Mouse (Mus musculus) forebrain, embryonic 11.5 days (tissue): ENCODE measurements around the gene Acsl6. TPM values are rescaled to one million over a fixed set of nuclear protein-coding genes. Genes with fewer than 3 reads are reported as not detected.

Experiments
- ATAC-seq: fragments of 200-750 bp; cut with Nextera tagmentation; replicated peaks from 2 replicates; pipeline ENCODE4 v1.8.0; 2017; ENCODE audit warnings: moderate TSS enrichment; ENCODE audit not compliant: low FRiP score
- DNase-seq: peaks from one replicate; pipeline ENCODE4 v3.0.0-alpha.2; 2017; ENCODE audit warnings: low spot score
- H3K27ac ChIP-seq: fragments of 300-500 bp; sonication (generic); 2 replicates; pipeline ENCODE4 v1.5.1; 2014; ENCODE audit warnings: low read depth, low read length
- H3K27me3 ChIP-seq: fragments of 300-500 bp; sonication (generic); 2 replicates; pipeline ENCODE4 v1.6.1; 2014; ENCODE audit warnings: mild to moderate bottlenecking, low read length, mixed read lengths; ENCODE audit not compliant: control insufficient read depth, insufficient read depth
- H3K36me3 ChIP-seq: fragments of 300-500 bp; sonication (generic); 2 replicates; pipeline ENCODE4 v1.6.1; 2014; ENCODE audit warnings: mild to moderate bottlenecking, low read length, moderate library complexity, mixed read lengths; ENCODE audit not compliant: control insufficient read depth, insufficient read depth
- H3K4me1 ChIP-seq: fragments of 300-500 bp; sonication (generic); replicated peaks from 2 replicates; pipeline ENCODE4 v1.6.1; 2014; ENCODE audit warnings: low read length, mixed read lengths; ENCODE audit not compliant: control insufficient read depth, insufficient read depth
- H3K4me2 ChIP-seq: fragments of 300-500 bp; sonication (generic); 2 replicates; pipeline ENCODE4 v1.6.1; 2014; ENCODE audit warnings: low read depth, mild to moderate bottlenecking, low read length, moderate library complexity, mixed read lengths; ENCODE audit not compliant: severe bottlenecking
- H3K4me3 ChIP-seq: fragments of 300-500 bp; sonication (generic); 2 replicates; pipeline ENCODE4 v1.5.1; 2014; ENCODE audit warnings: low read depth, low read length
- H3K9ac ChIP-seq: fragments of 300-500 bp; sonication (generic); 2 replicates; pipeline ENCODE4 v1.6.1; 2014; ENCODE audit warnings: low read length
- H3K9me3 ChIP-seq: fragments of 300-500 bp; sonication (generic); 2 replicates; pipeline ENCODE4 v1.6.1; 2016; ENCODE audit warnings: low read length, mixed read lengths; ENCODE audit not compliant: control insufficient read depth
- WGBS: fragments of 180-500 bp; shearing (Covaris S2); extraction: QIAGEN DNeasy Blood & Tissue Kit; methylation state at CpG from one replicate; pipeline ENCODE4 v1.1.7; 2014; 5-methylcytosine and 5-hydroxymethylcytosine counted together
- polyA plus RNA-seq: library from polyadenylated mRNA; unstranded; fragments of >200 nt; fragmentation: Nextera tagmentation; extraction: Ambion mirVana; gene quantifications from 2 replicates; pipeline ENCODE4 v1.2.1, GENCODE M21; 2014

Acsl6 gene
- polyA plus RNA-seq, 1 experiment from 2014 or later, result 17.9 TPM

GRCm38 (mm10) chr11:54313391-54314360 is 10.1 kb downstream of the Acsl6 start:
- Histone ChIP-seq H3K4me2 (no peak overlapping the region), H3K4me3 (no peak overlapping the region), H3K9me3 (no peaks in the 10 kb centered on the region), H3K36me3 (no peaks in the 10 kb centered on the region; the same call in 1 of the 2 replicates), H3K9ac (no peak overlapping the region), H3K4me1 (peaks cover 22% of the 10 kb centered on the region), H3K27ac (no peak overlapping the region), H3K27me3 (no peaks in the 10 kb centered on the region)
- no peak for DNase-seq
- ATAC-seq, result no peak
- WGBS, result 67% methylated on average over 7 of the region's 7 CpGs

DNA sequence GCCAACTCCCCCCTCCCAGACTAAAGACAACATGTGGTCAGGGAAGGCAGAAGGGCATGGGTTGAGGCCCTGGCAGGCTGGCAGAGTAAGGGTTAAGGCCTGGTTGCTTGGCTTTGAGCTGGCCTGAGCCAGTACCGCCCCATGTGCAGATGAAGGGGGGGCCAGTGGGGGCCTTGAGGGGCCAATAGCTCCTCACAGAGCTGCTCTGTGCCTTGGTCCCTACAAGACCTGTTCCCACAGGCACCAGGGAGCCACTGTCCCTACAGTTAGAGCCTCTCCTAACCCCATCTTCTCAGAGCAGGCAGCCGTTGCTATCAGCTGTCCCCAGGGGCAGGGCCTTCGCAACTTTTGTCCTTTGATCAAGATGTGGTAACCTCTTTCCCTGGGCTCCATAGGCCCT is 11.1 kb downstream of the Acsl6 start:
- H3K27me3 ChIP-seq, result no peaks in the 10 kb centered on the region
- no peaks in the 10 kb centered on the region for H3K9me3 ChIP-seq
- 13% methylated on average over 3 of the region's 3 CpGs for WGBS
- no peaks in the 10 kb centered on the region for H3K36me3 ChIP-seq
- H3K9ac ChIP-seq, result peak overlapping the region; percentile 27; the same call in 1 of the 2 replicates
- ATAC-seq, result peak; percentile 53; the same call in 1 of the 2 replicates
- H3K27ac ChIP-seq, result no peak overlapping the region
- H3K4me2 ChIP-seq, result no peak overlapping the region
- H3K4me1 ChIP-seq, result peaks cover 22% of the 10 kb centered on the region
- no peak overlapping the region for H3K4me3 ChIP-seq
- peak; percentile 61 for DNase-seq

DNA sequence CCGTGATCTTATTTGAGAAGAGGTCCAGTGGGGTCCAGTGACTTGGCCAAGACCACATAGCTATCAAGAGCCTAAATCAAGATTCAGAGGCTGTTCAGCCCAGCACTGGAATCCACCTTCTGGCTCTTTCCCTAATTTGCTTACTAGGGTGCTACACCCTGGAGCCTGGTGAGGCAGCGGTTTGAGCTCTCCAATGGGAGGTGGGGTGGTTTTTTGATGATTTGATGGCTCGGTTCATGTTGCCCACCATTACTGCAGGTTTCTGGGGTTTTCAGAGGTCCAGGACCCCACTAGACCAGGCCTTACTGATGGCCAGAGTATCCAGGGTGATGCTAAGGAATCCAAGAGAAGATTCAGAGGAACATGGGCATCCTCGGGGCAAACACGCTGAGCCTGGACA is 11.7 kb downstream of the Acsl6 start:
- Histone ChIP-seq H3K27ac (no peak overlapping the region), H3K4me1 (peaks cover 22% of the 10 kb centered on the region), H3K9me3 (no peaks in the 10 kb centered on the region), H3K9ac (no peak overlapping the region), H3K4me3 (no peak overlapping the region), H3K27me3 (no peaks in the 10 kb centered on the region), H3K36me3 (no peaks in the 10 kb centered on the region), H3K4me2 (no peak overlapping the region)
- DNase-seq (no peak), ATAC-seq (no peak)
- 88% methylated on average over 5 of the region's 5 CpGs for WGBS

- Histone ChIP-seq H3K9me3 (no peaks in the 10 kb centered on the region), H3K4me1 (peaks cover 13% of the 10 kb centered on the region; the same call in 1 of the 2 replicates), H3K27ac (no peak overlapping the region), H3K36me3 (no peaks in the 10 kb centered on the region; the same call in 1 of the 2 replicates), H3K4me2 (no peak overlapping the region), H3K27me3 (no peaks in the 10 kb centered on the region), H3K4me3 (no peak overlapping the region), H3K9ac (no peak overlapping the region)
- 89% methylated on average over 8 of the region's 8 CpGs for WGBS
- ATAC-seq (no peak), DNase-seq (no peak)
Measured at GRCm38 (mm10) chr11:54317361-54317760, 13.8 kb downstream of the Acsl6 start.

DNA sequence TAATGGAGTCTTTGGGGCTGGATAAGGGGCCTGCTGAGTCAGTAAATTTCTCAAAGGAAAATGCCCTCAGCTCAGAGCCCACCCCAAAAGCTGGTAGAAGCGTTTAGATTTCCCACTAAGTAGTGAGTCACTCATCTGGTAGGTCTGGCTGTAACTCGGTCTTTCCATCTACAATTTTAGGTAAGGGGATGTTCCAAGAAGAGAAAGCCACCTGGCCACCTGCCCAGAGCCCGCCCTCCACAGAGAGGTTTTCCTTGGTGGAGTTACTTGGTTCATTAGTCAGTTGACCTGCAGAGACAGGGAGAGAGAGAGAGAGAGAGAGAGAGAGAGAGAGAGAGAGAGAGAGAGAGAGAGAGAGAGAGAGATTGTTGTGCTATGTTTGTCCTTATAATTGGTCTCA is 14.2 kb downstream of the Acsl6 start:
- H3K4me3 ChIP-seq, result no peak overlapping the region
- no peaks in the 10 kb centered on the region; the same call in 1 of the 2 replicates for H3K36me3 ChIP-seq

DNA sequence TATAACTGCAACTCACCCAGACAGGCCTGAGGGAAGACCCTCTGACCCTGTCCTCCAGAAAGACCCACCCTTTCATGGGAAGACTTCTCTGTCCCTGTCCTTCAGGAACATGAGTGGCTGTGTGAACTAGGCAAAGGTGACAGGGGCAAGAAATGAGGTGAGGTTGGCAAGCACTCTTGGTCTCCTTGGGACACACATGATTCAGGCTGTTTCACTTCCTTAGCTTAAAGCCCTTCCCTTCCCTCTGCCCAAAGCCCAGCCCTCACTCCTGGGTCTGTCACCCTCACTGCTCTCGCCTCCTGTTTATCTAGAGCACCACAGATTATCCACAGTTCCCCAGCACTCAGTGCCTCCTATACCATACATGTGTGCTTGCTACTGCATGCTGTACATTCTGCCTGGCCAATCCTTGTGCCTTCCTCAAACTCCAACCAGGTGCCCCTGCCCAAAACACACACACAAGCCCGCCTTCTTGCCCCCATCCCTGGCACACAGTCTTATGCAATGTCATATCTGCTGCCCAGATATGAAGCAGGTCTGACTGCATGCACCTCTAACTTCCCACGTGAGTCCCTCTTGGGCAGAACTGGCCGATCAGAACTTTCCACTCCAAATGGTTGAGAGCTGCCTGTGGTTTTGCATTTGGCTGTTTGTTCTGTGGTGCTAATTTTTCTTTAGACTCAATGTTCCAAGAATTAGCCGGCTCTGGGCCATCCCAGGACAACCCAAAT is 18.4 kb downstream of the Acsl6 start:
- H3K4me1 ChIP-seq, result no peaks in the 10 kb centered on the region
- no peaks in the 10 kb centered on the region for H3K27me3 ChIP-seq
- no peaks in the 10 kb centered on the region for H3K9me3 ChIP-seq
- no peak overlapping the region for H3K4me2 ChIP-seq
- H3K36me3 ChIP-seq, result no peaks in the 10 kb centered on the region; the same call in 1 of the 2 replicates
- H3K4me3 ChIP-seq, result no peak overlapping the region
- no peak overlapping the region for H3K27ac ChIP-seq
- no peak for ATAC-seq
- no peak overlapping the region for H3K9ac ChIP-seq
- DNase-seq, result no peak
- 86% methylated on average over 5 of the region's 5 CpGs for WGBS

More for the DNA sequence above, 14.2 kb downstream of the Acsl6 start:
- ATAC-seq, result no peak
- no peaks in the 10 kb centered on the region for H3K9me3 ChIP-seq
- H3K27me3 ChIP-seq, result no peaks in the 10 kb centered on the region
- H3K4me2 ChIP-seq, result no peak overlapping the region
- WGBS, result 88% methylated on average over 3 of the region's 3 CpGs
- no peak overlapping the region for H3K27ac ChIP-seq
- DNase-seq, result no peak
- peaks cover 8% of the 10 kb centered on the region; the same call in 1 of the 2 replicates for H3K4me1 ChIP-seq
- H3K9ac ChIP-seq, result no peak overlapping the region

GRCm38 (mm10) chr11:54331463-54332183 is 28.0 kb downstream of the Acsl6 start:
- no peaks in the 10 kb centered on the region for H3K9me3 ChIP-seq
- H3K4me3 ChIP-seq, result no peak overlapping the region
- DNase-seq, result peak; percentile 37
- no peak for ATAC-seq
- no peaks in the 10 kb centered on the region for H3K4me1 ChIP-seq
- no peak overlapping the region for H3K4me2 ChIP-seq
- no peak overlapping the region for H3K27ac ChIP-seq
- 94% methylated on average over 10 of the region's 10 CpGs for WGBS
- H3K9ac ChIP-seq, result no peak overlapping the region
- no peaks in the 10 kb centered on the region; the same call in 1 of the 2 replicates for H3K36me3 ChIP-seq
- no peaks in the 10 kb centered on the region for H3K27me3 ChIP-seq

GRCm38 (mm10) chr11:54336165-54336707 is 32.6 kb downstream of the Acsl6 start:
- no peaks in the 10 kb centered on the region for H3K27me3 ChIP-seq
- DNase-seq (no peak), ATAC-seq (no peak)
- H3K4me2 ChIP-seq, result no peak overlapping the region
- H3K4me3 ChIP-seq, result no peak overlapping the region
- no peaks in the 10 kb centered on the region for H3K4me1 ChIP-seq
- H3K9me3 ChIP-seq, result no peaks in the 10 kb centered on the region
- H3K36me3 ChIP-seq, result no peaks in the 10 kb centered on the region
- H3K27ac ChIP-seq, result no peak overlapping the region
- H3K9ac ChIP-seq, result no peak overlapping the region
- WGBS, result 61% methylated on average over 13 of the region's 13 CpGs
